ENCODE assay signal across 9 mouse cellular contexts in the genomic region with DNA sequence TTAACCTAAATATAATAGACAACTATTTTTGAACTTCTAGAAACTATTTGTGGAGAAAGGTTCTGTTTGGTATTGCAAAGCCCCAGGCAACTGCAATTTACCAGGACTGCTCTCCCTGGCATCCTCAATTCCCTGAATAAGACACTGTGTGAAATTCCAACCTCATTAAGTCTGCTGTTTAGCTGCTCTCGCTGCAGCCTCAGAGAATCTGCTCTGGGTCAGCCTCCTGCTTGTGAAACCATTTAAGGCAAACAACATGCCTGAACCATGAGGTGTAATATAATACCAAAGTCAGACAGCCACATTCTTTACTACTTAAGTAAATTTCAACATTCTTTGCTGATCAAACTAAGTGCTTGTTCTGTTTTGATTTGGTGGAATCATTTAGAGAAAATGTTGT.
A peak's percentile ranks its signal among the peaks of the same experiment; 100 is the strongest.
DNase-seq lines count a peak whose midpoint lies in the region; ATAC-seq and TF ChIP-seq lines count a peak whose summit lies in the region.
"Had no signal": no experiment of that assay in that cellular context is flagged by ENCODE, and none has a peak within 500 bp of the region (broad histone marks: within the 10 kb centered on the region; RNA-seq: fewer than 3 reads in every experiment).

No protein-coding gene starts in this region.

- no peak overlapping the region for H3K4me2 ChIP-seq in hindbrain, embryonic 11.5 days (replicated peaks; ENCODE audit: low read depth, low read length)
- no peak overlapping the region for H3K4me2 ChIP-seq in embryonic facial prominence, embryonic 11.5 days (ENCODE audit: low read depth, low read length)
- no peak overlapping the region for H3K4me2 ChIP-seq in liver, postnatal 0 days (ENCODE audit: low read depth, low read length)
- H3K4me2 ChIP-seq: neural tube, embryonic 12.5 days had no signal

- no peak overlapping the region for H3K9ac ChIP-seq in hindbrain, embryonic 11.5 days (ENCODE audit: low read depth, low read length)
- no peak overlapping the region for H3K9ac ChIP-seq in embryonic facial prominence, embryonic 11.5 days (replicated peaks; ENCODE audit: low read length)
- no peak overlapping the region for H3K9ac ChIP-seq in liver, postnatal 0 days (replicated peaks)
- H3K9ac ChIP-seq: neural tube, embryonic 12.5 days had no signal

- H3K36me3 ChIP-seq in hindbrain, embryonic 10.5 days = no peaks in the 10 kb centered on the region
- H3K36me3 ChIP-seq in hindbrain, embryonic 11.5 days (ENCODE audit: control insufficient read depth, insufficient read depth, low read length) = no peaks in the 10 kb centered on the region
- no peaks in the 10 kb centered on the region for H3K36me3 ChIP-seq in embryonic facial prominence, embryonic 11.5 days (replicated peaks; ENCODE audit: control insufficient read depth, insufficient read depth, low read depth, low read length)
- H3K36me3 ChIP-seq in liver, postnatal 0 days (replicated peaks; ENCODE audit: insufficient read depth, low read length) = no peaks in the 10 kb centered on the region
- H3K36me3 ChIP-seq: neural tube, embryonic 12.5 days had no signal

- H3K27ac ChIP-seq in hindbrain, embryonic 10.5 days = no peak overlapping the region
- H3K27ac ChIP-seq in hindbrain, embryonic 11.5 days (ENCODE audit: low read depth, low read length) = no peak overlapping the region
- no peak overlapping the region for H3K27ac ChIP-seq in embryonic facial prominence, embryonic 11.5 days (replicated peaks; ENCODE audit: low read depth, low read length)
- H3K27ac ChIP-seq in liver, postnatal 0 days (ENCODE audit: low read depth) = no peak overlapping the region
- H3K27ac ChIP-seq: neural tube, embryonic 12.5 days had no signal

- 15% methylated on average over 1 of the region's 1 CpGs for WGBS in hindbrain, embryonic 10.5 days
- 10% methylated on average over 1 of the region's 1 CpGs for WGBS in hindbrain, embryonic 11.5 days
- WGBS in embryonic facial prominence, embryonic 11.5 days = 4% methylated on average over 1 of the region's 1 CpGs
- WGBS in liver, postnatal 0 days (ENCODE audit: insufficient replicate concordance) = 52% methylated on average over 1 of the region's 1 CpGs

- peak; percentile 28 for DNase-seq in hindbrain, embryonic 10.5 days (ENCODE audit: low spot score)
- no peak for DNase-seq in hindbrain, embryonic 11.5 days (ENCODE audit: low spot score)
- peak; percentile 31 for DNase-seq in 416B (ENCODE audit: low read depth)
- peak; percentile 75 for DNase-seq in embryonic facial prominence, embryonic 11.5 days (ENCODE audit: low spot score)
- no peak for DNase-seq in liver, postnatal 0 days
- no peak for DNase-seq in ovary, adult 18-20 months (ENCODE audit: low spot score)
- no peak for DNase-seq in layer of hippocampus, adult 18-20 months (ENCODE audit: low spot score in 2 of 2)

- TF ChIP-seq CTCF in liver, postnatal 0 days (IDR thresholded peaks at IDR 0.05; ENCODE audit: low read depth) = no peak

- ATAC-seq in hindbrain, embryonic 11.5 days (ENCODE audit: low FRiP score) = no peak
- no peak; the same call in 1 of the 2 replicates for ATAC-seq in embryonic facial prominence, embryonic 11.5 days (replicated peaks; ENCODE audit: insufficient number of reproducible peaks, low FRiP score, low TSS enrichment, low read depth)
- peak; percentile 56; the same call in 1 of the 2 replicates for ATAC-seq in liver, postnatal 0 days
- no peak for ATAC-seq in granulocyte monocyte progenitor cell, adult 5-6 weeks (replicated peaks; ENCODE audit: poor library complexity, severe bottlenecking)

- no peak overlapping the region for H3K4me3 ChIP-seq in hindbrain, embryonic 10.5 days
- no peak overlapping the region for H3K4me3 ChIP-seq in hindbrain, embryonic 11.5 days (ENCODE audit: low read depth, low read length)
- H3K4me3 ChIP-seq in embryonic facial prominence, embryonic 11.5 days (ENCODE audit: low read depth, low read length) = no peak overlapping the region
- no peak overlapping the region for H3K4me3 ChIP-seq in liver, postnatal 0 days (ENCODE audit: low read depth, low read length)
- H3K4me3 ChIP-seq: neural tube, embryonic 12.5 days had no signal

- no peak for TF ChIP-seq EP300 in liver, postnatal 0 days (IDR thresholded peaks at IDR 0.05; ENCODE audit: low read depth)

- H3K9me3 ChIP-seq in hindbrain, embryonic 10.5 days = no peaks in the 10 kb centered on the region
- H3K9me3 ChIP-seq in hindbrain, embryonic 11.5 days (ENCODE audit: control insufficient read depth, low read length) = no peaks in the 10 kb centered on the region
- no peaks in the 10 kb centered on the region for H3K9me3 ChIP-seq in embryonic facial prominence, embryonic 11.5 days (replicated peaks; ENCODE audit: control insufficient read depth, low read length)
- H3K9me3 ChIP-seq in liver, postnatal 0 days (ENCODE audit: low read length) = no peaks in the 10 kb centered on the region
- H3K9me3 ChIP-seq: neural tube, embryonic 12.5 days had no signal

- no peaks in the 10 kb centered on the region for H3K27me3 ChIP-seq in hindbrain, embryonic 10.5 days (ENCODE audit: insufficient read depth, poor library complexity, severe bottlenecking)
- H3K27me3 ChIP-seq in hindbrain, embryonic 11.5 days (ENCODE audit: control insufficient read depth, insufficient read depth, low read length) = no peaks in the 10 kb centered on the region
- no peaks in the 10 kb centered on the region for H3K27me3 ChIP-seq in embryonic facial prominence, embryonic 11.5 days (ENCODE audit: control insufficient read depth, insufficient read depth, low read length)
- no peaks in the 10 kb centered on the region for H3K27me3 ChIP-seq in liver, postnatal 0 days (ENCODE audit: insufficient read depth, low read length)
- H3K27me3 ChIP-seq: neural tube, embryonic 12.5 days had no signal

- no peaks in the 10 kb centered on the region for H3K4me1 ChIP-seq in hindbrain, embryonic 10.5 days (replicated peaks)
- H3K4me1 ChIP-seq in hindbrain, embryonic 11.5 days (replicated peaks; ENCODE audit: control insufficient read depth, insufficient read depth, low read length) = no peaks in the 10 kb centered on the region
- H3K4me1 ChIP-seq in embryonic facial prominence, embryonic 11.5 days (ENCODE audit: control insufficient read depth, insufficient read depth, low read length) = no peaks in the 10 kb centered on the region
- H3K4me1 ChIP-seq in liver, postnatal 0 days (ENCODE audit: insufficient read depth) = no peaks in the 10 kb centered on the region
- H3K4me1 ChIP-seq: neural tube, embryonic 12.5 days had no signal

Comparison
In these comparisons a context has a peak if more than half of its experiments do, and no peak if none do; other contexts are left out.
1. DNase-seq: peak in hindbrain, embryonic 10.5 days (single experiment), 416B (single experiment) and embryonic facial prominence, embryonic 11.5 days (single experiment); none in hindbrain, embryonic 11.5 days (single experiment), liver, postnatal 0 days (single experiment), ovary, adult 18-20 months (single experiment) and layer of hippocampus, adult 18-20 months (0 of 2).